Mouse (Mus musculus) lung, embryonic 16.5 days (tissue): Measurements from ENCODE around the gene Csgalnact2. TPM values are rescaled to one million over a fixed set of nuclear protein-coding genes. Genes with fewer than 3 reads are reported as not detected.
A peak's percentile ranks its signal among the peaks of the same experiment; 100 is the strongest.

Experiments
- ATAC-seq: fragments of 200-750 bp; cut with Nextera tagmentation; 2 replicates; pipeline ENCODE4 v1.8.0; 2017; ENCODE audit warnings: low read depth, mild to moderate bottlenecking, moderate library complexity
- H3K27ac ChIP-seq: fragments of 300-500 bp; sonication (generic); 2 replicates; pipeline ENCODE4 v1.5.1; 2014; ENCODE audit warnings: mild to moderate bottlenecking, control low read depth, low read length
- H3K27me3 ChIP-seq: fragments of 300-500 bp; sonication (generic); 2 replicates; pipeline ENCODE4 v1.6.1; 2014; ENCODE audit warnings: low read depth, low read length, mixed read lengths; ENCODE audit not compliant: control insufficient read depth, insufficient read depth
- H3K36me3 ChIP-seq: fragments of 300-500 bp; sonication (generic); 2 replicates; pipeline ENCODE4 v1.6.1; 2014; ENCODE audit warnings: low read length; ENCODE audit not compliant: control insufficient read depth, insufficient read depth
- H3K4me1 ChIP-seq: fragments of 300-500 bp; sonication (generic); replicated peaks from 2 replicates; pipeline ENCODE4 v1.6.1; 2014; ENCODE audit warnings: low read length, mixed read lengths; ENCODE audit not compliant: control insufficient read depth, insufficient read depth
- H3K4me2 ChIP-seq: fragments of 300-500 bp; sonication (generic); 2 replicates; pipeline ENCODE4 v1.6.1; 2014; ENCODE audit warnings: low read depth, low read length, control low read depth
- H3K4me3 ChIP-seq: fragments of 300-500 bp; sonication (generic); 2 replicates; pipeline ENCODE4 v1.5.1; 2014; ENCODE audit warnings: mild to moderate bottlenecking, low read length, control low read depth
- H3K9ac ChIP-seq: fragments of 300-500 bp; sonication (generic); 2 replicates; pipeline ENCODE4 v1.6.1; 2014; ENCODE audit warnings: low read length, control low read depth
- H3K9me3 ChIP-seq: fragments of 300-500 bp; sonication (generic); 2 replicates; pipeline ENCODE4 v1.6.1; 2016; ENCODE audit warnings: low read length; ENCODE audit not compliant: control insufficient read depth
- WGBS: fragments of 180-500 bp; shearing (Covaris S2); extraction: QIAGEN DNeasy Blood & Tissue Kit; methylation state at CpG from one replicate; pipeline ENCODE4 v1.1.7; 2014; 5-methylcytosine and 5-hydroxymethylcytosine counted together
- polyA plus RNA-seq: library from polyadenylated mRNA; unstranded; fragments of >200 nt; fragmentation: Nextera tagmentation; extraction: Ambion mirVana; gene quantifications from 2 replicates; pipeline ENCODE4 v1.2.1, GENCODE M21; 2015

The Csgalnact2 gene
- polyA plus RNA-seq, 1 experiment from 2014 or later: 23.1 TPM

GRCm38 (mm10) chr6:118150988-118151387, 12.0 kb upstream of the Csgalnact2 start:
- H3K4me2 ChIP-seq: no peak overlapping the region
- ATAC-seq: no peak
- H3K4me1 ChIP-seq: no peaks in the 10 kb centered on the region
- H3K4me3 ChIP-seq: no peak overlapping the region
- H3K9ac ChIP-seq: no peak overlapping the region
- no peaks in the 10 kb centered on the region for H3K36me3 ChIP-seq
- 75% methylated on average over 8 of the region's 8 CpGs for WGBS
- H3K9me3 ChIP-seq: no peaks in the 10 kb centered on the region
- H3K27ac ChIP-seq: no peak overlapping the region
- H3K27me3 ChIP-seq: no peaks in the 10 kb centered on the region

DNA sequence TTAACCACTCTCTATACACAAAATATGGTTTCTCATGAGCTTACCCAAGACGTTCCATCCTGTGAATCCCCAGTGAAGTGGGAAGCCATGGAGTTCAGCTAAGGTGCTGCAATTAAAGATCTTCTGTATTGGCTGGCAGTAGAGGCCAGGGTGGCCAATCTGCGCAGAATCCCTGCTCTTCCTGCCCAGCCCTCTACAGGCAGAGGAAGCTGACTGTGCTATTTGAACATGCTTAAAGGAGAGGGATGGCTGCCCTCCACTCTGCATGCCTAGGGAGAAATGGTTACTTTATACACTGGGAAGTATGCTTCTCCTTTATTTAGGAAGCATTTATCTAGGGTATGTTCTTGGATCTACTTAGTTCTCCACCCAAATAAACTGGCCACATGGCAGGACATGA, 11.6 kb upstream of the Csgalnact2 start:
- Histone ChIP-seq H3K9me3 (no peaks in the 10 kb centered on the region), H3K36me3 (no peaks in the 10 kb centered on the region), H3K4me1 (no peaks in the 10 kb centered on the region), H3K4me2 (no peak overlapping the region), H3K27ac (no peak overlapping the region), H3K27me3 (no peaks in the 10 kb centered on the region), H3K9ac (no peak overlapping the region), H3K4me3 (no peak overlapping the region)
- 75% methylated on average over 2 of the region's 2 CpGs for WGBS
- no peak for ATAC-seq

GRCm38 (mm10) chr6:118150128-118150527, 11.2 kb upstream of the Csgalnact2 start:
- Histone ChIP-seq H3K9ac (no peak overlapping the region), H3K36me3 (no peaks in the 10 kb centered on the region), H3K4me1 (no peaks in the 10 kb centered on the region), H3K27me3 (no peaks in the 10 kb centered on the region), H3K4me2 (no peak overlapping the region), H3K27ac (no peak overlapping the region), H3K9me3 (no peaks in the 10 kb centered on the region), H3K4me3 (no peak overlapping the region)
- WGBS: 71% methylated on average over 4 of the region's 4 CpGs
- ATAC-seq: no peak

DNA sequence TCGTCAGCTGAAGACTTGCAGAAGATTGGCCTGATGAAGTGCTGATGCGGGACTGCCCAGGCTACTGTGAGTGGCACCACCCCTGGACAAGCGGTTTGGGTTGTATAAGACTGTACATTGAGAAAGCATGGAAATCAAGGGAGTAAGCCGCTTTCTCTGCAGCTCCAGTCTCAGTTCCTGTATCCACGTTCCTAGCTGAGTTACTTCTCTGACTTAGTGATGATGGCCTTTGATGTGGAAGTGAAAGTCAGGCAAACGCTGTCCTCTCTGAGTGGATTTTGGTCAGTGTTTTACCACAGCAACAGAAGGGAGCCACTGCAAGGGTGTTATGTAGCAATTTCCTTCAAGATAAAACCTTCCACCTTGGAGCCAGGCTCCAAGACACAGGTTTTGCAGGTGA, 2.0 kb upstream of the Csgalnact2 start:
- H3K27me3 ChIP-seq: no peaks in the 10 kb centered on the region
- 0 out of 2 replicates have a peak, but pooled peaks cover 3% of the 10 kb centered on the region for H3K9me3 ChIP-seq
- 71% methylated on average over 6 of the region's 6 CpGs for WGBS
- no peak overlapping the region for H3K4me3 ChIP-seq
- H3K27ac ChIP-seq: no peak overlapping the region
- no peak overlapping the region for H3K9ac ChIP-seq
- 0 out of 2 replicates have a peak, but pooled peaks cover 2% of the 10 kb centered on the region for H3K4me1 ChIP-seq
- ATAC-seq: no peak
- no peak overlapping the region for H3K4me2 ChIP-seq
- no peaks in the 10 kb centered on the region for H3K36me3 ChIP-seq

GRCm38 (mm10) chr6:118137148-118137547, 1.8 kb downstream of the Csgalnact2 start:
- H3K9me3 ChIP-seq: no peaks in the 10 kb centered on the region
- no peak overlapping the region for H3K4me2 ChIP-seq
- H3K9ac ChIP-seq: no peak overlapping the region
- H3K4me3 ChIP-seq: no peak overlapping the region
- no peaks in the 10 kb centered on the region for H3K36me3 ChIP-seq
- H3K27ac ChIP-seq: no peak overlapping the region
- H3K4me1 ChIP-seq: 0 out of 2 replicates have a peak, but pooled peaks cover 2% of the 10 kb centered on the region
- no peak for ATAC-seq
- WGBS: 75% methylated on average over 2 of the region's 2 CpGs
- H3K27me3 ChIP-seq: no peaks in the 10 kb centered on the region

DNA sequence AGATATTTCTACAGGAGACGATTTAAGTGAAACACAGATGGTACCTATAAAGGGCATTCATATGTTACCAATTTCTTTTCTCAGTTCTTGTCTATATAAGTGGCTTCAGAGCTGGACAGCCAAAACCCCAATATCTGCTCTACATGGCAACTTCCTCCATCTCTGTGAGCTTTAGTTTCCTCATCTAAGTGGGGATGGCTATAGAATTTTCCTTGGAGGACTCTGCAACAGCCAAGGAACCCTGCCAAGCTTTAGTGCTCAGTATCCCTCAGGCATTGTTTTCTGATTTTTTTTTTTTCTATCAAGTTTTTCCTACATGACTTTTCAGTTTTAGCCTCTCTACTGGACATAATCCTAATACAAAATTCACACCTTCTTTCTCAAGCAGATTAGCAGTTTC, 4.5 kb downstream of the Csgalnact2 start:
- H3K4me3 ChIP-seq: no peak overlapping the region
- no peak overlapping the region for H3K27ac ChIP-seq
- no peak overlapping the region for H3K9ac ChIP-seq
- 0 out of 2 replicates have a peak, but pooled peaks cover 2% of the 10 kb centered on the region for H3K4me1 ChIP-seq
- ATAC-seq: no peak
- 74% methylated on average over 1 of the region's 1 CpGs for WGBS
- no peaks in the 10 kb centered on the region for H3K27me3 ChIP-seq
- H3K36me3 ChIP-seq: no peaks in the 10 kb centered on the region
- no peaks in the 10 kb centered on the region for H3K9me3 ChIP-seq
- no peak overlapping the region for H3K4me2 ChIP-seq

DNA sequence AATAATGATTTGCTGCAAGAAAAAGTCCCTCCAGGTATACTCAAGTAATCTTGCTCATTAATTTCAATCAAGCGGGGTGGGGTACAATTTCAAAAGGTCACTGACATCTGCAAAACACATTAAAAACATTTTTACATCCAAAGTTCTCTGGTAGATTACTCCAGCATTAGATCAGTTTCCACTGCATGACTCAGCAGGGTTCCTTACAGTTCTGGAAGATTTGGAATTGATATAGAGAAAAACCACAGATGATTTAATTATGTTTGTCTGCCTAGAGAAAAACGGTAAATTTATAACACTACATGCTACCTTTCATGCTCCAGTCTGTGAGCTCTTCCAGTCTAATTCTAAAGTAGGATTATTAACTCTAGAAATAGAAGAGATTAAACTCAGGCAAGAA, 8.9 kb downstream of the Csgalnact2 start:
- no peak for ATAC-seq
- no peak overlapping the region for H3K27ac ChIP-seq
- H3K4me3 ChIP-seq: no peak overlapping the region
- H3K4me1 ChIP-seq: peaks cover 11% of the 10 kb centered on the region
- 68% methylated on average over 2 of the region's 2 CpGs for WGBS
- no peak overlapping the region for H3K4me2 ChIP-seq
- H3K9me3 ChIP-seq: no peaks in the 10 kb centered on the region
- H3K27me3 ChIP-seq: no peaks in the 10 kb centered on the region
- 0 out of 2 replicates have a peak, but pooled peaks cover 2% of the 10 kb centered on the region for H3K36me3 ChIP-seq
- H3K9ac ChIP-seq: no peak overlapping the region

GRCm38 (mm10) chr6:118127827-118128487, 11.0 kb downstream of the Csgalnact2 start:
- peak; percentile 57 for ATAC-seq

DNA sequence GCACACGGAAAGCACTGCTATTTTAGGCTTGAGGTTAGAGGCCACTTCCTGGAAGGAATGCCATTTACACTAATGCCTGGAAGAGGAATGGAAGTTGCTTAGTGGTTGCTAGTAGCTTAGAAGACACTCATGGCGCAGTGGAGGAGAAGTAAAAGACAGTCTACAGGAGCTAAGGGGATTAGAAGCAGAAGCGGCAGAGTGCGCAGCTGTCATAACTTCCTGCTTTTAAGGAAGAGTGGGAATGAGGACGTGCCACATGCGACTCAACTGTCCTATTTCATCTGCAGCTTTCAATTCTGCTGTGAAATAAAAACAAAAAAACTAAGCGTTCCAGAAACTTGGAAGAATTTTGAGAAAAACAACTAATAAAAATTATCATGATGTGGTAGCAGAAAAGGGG, 11.7 kb downstream of the Csgalnact2 start:
- no peak for ATAC-seq
- WGBS: 62% methylated on average over 7 of the region's 7 CpGs

More at GRCm38 (mm10) chr6:118127827-118128487, 11.0 kb downstream of the Csgalnact2 start:
- Histone ChIP-seq H3K27me3 (no peaks in the 10 kb centered on the region), H3K9me3 (no peaks in the 10 kb centered on the region), H3K4me3 (no peak overlapping the region), H3K4me1 (peaks cover 11% of the 10 kb centered on the region), H3K4me2 (no peak overlapping the region), H3K9ac (no peak overlapping the region), H3K27ac (peak overlapping the region; percentile 69), H3K36me3 (0 out of 2 replicates have a peak, but pooled peaks cover 2% of the 10 kb centered on the region)
- 22% methylated on average over 6 of the region's 6 CpGs for WGBS

More for the DNA sequence above, 11.7 kb downstream of the Csgalnact2 start:
- Histone ChIP-seq H3K9me3 (no peaks in the 10 kb centered on the region), H3K4me3 (no peak overlapping the region), H3K27me3 (no peaks in the 10 kb centered on the region), H3K4me1 (peaks cover 11% of the 10 kb centered on the region), H3K36me3 (peaks cover 5% of the 10 kb centered on the region), H3K4me2 (no peak overlapping the region), H3K9ac (no peak overlapping the region), H3K27ac (peak overlapping the region; percentile 64)
